Mouse (Mus musculus): ENCODE measurements around the gene Wdr19.
A peak's percentile ranks its signal among the peaks of the same experiment; 100 is the strongest.
"Not testable (repeated sequence)": the region's sequence is repeated elsewhere in the genome, so short reads cannot be mapped to it uniquely, and the experiment has no call there.

Wdr19 gene

DNA sequence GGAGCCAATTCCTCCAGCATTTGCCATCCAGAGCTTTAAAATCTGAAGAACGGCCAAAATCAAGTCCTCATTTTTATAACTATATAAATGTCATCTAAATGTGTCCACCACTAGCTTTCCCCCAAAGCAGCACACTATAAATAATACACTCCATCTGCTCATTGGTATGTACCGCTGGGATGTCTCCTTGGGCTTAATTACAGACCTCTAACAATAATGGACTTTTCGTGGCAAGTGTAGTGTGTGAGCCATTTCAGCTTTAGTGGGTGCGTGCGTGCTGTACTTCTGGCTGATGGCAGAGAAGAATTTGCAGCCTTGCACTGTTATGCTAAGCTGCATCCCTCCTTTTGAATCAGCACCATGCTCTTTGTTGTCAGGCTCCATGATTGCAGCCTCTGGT lies 7.9 kb upstream of the Wdr19 start:
- DNase-seq (ENCODE audit: low read depth, low spot score) = no peak

DNA sequence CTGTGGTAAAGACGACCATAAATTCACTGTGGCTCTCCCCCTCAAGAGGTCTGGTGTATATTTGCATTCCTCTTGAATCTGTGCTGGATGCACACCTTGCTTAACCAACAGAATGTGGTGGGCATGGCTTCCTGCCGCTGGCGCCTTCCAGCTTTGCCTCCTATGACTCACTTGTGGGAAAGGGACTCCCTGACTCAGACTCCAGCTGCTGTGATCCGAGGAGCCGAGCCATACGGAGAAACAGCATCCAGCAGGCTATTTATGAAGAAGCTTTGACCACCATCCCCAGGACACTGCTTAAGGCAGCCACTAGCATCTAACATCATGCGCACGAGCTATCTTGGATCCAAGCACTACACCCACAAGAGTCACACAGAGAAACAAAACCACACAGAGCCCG lies 5.1 kb upstream of the Wdr19 start:
- DNase-seq (ENCODE audit: low read depth, low spot score) = no peak

DNA sequence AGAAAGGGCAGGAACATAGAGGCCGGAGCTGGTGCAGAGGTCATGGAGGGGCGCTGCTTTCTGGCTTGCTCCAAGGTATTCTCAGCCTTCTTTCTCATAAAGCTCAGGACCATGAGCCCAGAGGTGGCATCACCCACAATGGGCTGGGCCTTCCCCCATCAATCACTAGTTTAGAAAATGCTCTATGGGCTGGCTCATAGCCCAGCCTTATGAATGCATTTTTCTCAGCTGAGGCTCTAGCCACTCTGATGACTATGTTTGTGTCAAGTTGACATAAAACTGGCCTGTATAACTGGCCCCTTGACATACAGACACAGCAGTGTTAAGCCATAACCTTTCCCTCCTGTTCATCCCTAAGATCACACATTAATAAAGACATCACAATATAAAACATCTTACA lies 5.2 kb downstream of the Wdr19 start:
- no peak for DNase-seq (ENCODE audit: low read depth, low spot score)

DNA sequence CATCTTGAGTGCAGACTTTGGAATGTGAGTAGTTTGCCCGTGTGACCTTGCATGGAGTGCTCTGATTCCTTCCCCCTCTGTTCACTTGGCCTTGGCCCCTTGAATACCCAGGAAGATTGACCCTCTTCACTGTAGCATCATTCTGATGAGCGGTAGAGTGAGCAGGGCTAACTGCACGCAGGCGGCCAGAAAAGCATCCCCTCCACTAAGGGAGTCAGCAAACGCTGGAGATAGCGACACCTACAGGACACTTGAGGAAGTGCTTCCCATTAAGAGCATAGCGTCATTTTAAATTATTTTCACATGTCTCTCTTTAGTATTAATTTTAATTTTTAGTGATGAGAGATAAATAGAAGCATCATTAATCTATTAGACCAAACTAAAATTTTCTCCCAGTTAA lies 13.8 kb downstream of the Wdr19 start:
- DNase-seq (ENCODE audit: low read depth, low spot score) = peak; percentile 45

DNA sequence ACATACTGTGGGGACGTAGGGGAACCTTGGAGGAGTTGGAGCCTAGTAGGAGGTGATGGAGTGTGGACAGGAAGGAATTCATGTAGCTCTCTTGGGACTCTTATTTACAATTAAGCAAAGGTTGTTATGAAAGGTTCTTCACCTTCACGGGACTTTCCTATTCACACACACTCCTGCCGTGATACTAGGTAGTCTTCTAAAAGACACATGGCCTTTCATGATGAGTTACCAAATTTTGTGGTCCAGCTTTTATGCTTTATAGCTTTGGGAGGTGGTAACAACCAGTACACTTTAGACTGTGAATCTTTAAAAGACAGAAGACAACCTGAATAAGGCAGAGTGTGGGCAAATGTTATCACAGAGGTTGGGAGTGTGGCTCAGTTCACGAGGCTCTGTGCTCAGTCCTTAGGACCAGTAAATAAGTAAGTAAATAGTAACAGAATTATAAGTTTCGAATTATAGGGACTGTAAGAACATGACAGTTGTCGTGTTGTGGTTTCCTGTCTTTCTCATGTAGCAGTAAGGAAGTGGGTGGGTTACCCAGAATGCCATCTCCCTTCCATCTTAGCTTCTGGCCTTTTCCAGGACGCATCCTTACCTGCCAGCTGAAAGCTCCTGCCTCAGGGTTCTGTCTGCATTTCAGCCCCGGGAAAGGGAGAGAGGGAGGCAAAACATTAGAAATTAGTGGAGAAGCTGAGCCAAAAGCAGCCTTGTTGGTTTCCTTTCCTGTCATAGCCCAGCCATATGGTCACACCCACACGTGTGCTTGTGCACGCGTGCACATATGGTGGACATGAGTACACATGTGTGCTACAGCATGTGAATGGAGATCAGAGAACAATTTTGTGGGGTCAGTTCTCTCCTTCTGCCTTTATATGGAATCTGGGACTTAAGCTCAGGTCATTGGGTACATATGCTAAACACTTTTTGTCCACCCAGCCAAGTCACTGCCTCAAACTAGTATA lies 18.1 kb downstream of the Wdr19 start:
- DNase-seq (ENCODE audit: low read depth, low spot score) = no peak

DNA sequence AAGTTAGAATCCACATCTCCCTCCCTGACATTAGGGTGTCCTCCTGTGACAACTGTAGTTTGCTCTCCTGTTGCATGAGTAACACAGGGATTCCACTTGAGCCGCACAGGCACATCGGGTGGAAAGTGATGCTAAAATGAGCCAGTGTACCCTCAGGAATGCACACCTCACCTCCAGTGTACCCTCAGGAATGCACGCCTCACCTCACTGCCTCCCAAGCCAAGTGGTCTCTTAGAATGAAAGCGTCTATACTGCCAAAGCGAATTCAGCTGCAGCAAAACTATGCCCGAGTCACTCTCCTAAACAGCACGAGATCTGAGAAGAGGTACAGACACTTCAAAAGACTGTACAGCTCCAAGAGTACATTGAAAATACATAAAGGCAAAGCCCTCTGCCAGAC lies 21.5 kb downstream of the Wdr19 start:
- DNase-seq (ENCODE audit: low read depth, low spot score) = no peak

DNA sequence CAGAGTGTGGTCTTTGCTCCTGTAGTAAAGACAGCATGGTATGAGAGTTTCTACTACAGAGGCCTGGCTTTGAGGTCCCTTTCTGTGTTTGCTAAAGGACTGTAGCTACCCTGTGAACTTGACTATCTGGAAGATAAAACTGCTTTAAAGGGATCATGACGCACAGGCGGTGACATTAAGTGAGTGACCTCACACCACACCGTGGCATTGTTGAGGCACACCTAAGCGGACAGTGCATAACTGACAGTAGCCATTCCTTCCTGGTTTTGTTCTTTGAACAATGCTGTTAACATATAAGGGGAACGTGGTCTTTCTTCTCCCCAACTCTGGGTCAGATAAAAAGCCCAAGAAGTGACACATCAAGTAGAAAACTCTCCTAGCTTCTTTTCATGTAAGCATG lies 24.6 kb downstream of the Wdr19 start:
- no peak for DNase-seq (ENCODE audit: low read depth, low spot score)

DNA sequence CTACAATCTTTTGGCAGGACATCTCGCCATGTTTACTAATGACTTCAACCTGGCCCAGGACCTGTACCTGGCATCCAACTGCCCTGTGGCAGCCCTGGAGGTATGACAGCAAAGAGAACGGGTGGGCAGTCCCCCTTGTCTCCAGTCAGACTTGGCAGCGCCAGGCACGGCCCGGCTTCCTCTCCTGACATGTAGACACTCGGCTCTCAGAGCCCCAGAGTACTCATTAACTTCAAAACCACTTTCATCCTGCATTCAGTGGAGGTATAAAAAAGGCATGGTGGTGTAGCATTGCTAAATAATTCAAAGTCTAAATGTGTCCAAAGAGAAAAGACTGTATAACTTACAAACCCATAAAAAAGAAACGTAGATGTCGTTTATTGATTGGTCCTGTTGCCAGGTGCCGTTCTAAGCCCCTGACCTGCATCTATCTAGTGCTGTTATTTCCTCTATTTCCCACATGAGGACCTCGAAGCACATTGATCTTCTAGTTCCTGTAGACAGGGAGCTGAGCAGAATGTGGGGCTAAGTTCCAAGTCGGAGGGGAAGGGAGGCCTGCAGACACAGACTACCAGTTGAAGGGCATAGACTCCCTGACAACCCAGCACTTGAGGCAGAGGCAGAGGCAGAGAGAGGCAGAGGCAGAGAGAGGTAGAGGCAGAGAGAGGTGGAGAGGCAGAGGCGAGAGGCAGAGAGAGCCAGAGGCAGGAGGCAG lies 31.9 kb downstream of the Wdr19 start:
- no peak for DNase-seq (ENCODE audit: low read depth, low spot score)

DNA sequence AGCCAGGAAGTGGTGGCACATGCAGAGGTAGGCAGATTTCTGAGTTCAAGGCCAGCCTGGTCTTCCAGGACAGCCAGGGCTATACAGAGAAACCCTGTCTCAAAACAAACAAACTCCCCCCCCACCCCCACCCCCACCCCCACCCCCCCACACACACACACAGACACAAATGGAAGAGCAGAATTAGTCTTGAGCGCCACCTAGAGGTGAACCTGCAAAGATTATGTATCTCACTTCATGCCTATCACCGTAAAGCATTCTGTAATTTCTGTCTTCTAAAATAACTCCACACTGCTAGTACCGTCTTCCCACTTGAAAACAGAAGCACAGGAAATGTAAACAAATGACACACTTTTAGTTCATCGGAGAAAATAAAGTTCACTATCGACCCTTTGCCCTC lies 43.2 kb downstream of the Wdr19 start:
- peak; percentile 63 for DNase-seq (ENCODE audit: low read depth, low spot score)

DNA sequence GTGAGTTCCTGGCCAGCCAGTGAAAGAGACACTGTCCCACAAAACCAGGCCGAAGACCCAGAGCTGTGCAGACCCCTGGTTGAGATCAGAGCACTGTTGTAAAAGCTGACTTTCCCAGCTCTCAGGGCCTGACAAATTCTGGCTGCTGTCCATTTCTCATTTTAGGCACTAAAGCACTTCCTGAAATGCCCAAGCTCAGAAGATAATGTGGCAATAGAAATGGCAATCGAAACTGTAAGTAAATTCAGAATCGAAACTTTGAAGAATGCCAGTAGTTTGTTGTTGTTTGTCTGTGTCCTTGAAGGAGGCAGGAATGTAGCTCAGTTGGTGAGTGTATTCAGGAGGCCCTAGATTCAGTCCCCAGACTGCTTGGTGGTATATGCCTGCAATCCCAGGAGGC lies 47.8 kb downstream of the Wdr19 start:
- no peak for DNase-seq (ENCODE audit: low read depth, low spot score)

DNA sequence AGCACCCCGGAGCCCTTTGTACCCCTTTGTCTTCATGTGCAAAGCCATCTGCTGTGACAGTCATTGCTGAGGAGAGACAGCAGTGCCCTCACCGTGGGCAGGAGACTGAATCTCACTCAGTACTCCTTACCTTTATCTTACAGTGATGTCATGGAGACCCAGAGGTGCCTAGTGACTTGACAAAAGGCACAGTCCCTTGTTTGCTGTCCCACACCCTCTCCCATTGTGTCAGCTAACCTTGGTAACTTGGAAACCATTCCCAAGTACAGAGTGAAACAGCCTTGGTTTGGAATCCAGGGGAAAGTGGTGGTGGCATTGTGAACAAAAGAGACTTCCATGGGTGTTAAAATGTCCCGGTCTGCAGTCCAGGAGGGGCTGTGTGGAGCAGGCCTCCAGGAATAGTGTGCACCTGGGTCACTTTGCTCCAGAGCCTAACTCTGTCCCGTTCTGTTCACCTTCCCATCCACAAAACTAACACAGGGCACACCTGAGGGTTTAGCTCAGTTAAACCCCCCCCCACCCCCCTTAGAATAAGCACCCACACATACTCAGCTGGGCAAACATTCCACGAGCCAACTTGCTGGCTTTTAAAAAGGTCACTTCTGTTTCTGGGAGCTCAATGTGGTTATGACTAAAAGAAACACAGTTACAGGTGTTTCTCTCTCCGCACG lies 50.8 kb downstream of the Wdr19 start:
- peak; percentile 33 for DNase-seq (ENCODE audit: low read depth, low spot score)

DNA sequence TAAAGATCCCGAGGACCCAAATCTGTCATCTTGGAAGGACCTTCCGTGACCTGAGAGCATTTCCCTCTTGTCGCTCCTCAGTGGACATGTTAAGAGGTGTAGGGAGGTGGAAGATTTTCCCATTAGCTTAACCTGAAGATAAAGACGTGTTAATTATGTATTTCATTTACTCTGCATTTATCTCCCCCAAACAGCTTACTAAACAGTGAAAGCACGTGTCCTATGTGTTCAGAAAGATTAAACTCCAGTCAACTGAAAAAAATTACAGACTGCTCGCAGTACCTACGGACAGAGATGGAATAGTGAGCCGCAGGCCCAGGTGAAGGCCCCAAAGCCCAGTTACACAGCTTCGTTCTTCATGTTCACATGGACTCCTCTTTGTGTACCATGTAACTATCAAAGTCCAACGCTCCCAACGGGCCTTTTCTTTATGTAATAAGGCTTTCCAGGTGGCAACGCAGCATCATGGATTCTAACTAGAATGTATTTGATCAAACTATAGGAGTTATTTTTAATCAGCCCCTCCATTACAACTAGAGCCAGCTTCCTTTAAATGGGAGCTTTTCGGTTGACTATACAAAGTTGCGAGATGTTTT lies 58.5 kb downstream of the Wdr19 start:
- DNase-seq (ENCODE audit: low read depth, low spot score) = no peak

DNA sequence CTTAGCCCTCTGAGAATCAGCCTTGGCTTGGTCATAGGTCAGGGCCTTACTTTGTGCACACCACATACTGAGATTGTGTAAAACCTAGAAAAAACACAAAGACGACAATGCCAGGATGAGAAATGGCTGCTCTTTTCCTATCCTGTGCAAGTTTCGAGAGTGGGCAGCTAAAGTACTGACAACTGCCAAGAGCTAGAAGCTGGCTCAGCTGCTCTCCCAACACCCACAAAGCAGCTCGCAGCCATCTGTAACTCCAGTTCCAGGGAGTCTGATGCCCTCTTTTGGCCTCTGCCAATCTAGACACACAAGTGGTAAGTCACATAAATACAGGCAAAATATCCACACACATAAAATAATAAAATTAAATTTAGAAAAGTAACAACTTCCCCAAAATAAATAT lies 74.5 kb downstream of the Wdr19 start:
- no peak for DNase-seq (ENCODE audit: low read depth, low spot score)

DNA sequence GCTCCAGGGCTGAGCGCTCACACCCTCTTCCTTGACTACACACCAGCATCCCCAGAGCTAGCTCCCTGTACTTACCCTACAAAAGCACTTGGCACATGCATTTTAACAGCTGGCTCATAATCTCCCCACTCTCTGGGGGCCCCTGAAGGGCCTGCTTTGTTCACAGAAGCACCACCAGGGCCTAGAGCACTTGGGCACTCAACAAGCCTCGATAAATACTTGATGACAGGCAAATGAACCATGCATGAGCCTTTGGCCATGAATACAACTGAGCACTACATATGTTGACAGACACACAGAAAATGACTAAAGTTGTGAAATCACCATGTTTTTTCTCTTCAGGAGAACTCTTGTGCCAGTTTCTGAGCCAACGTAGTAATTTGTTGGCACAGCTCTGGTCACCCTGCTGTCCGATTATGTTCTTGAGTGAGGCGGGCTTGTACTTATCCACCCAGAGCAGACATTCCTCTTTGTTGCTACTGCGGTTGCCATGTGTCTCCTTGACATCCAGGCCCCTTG lies 79.7 kb downstream of the Wdr19 start:
- no peak for DNase-seq (ENCODE audit: low read depth, low spot score)

DNA sequence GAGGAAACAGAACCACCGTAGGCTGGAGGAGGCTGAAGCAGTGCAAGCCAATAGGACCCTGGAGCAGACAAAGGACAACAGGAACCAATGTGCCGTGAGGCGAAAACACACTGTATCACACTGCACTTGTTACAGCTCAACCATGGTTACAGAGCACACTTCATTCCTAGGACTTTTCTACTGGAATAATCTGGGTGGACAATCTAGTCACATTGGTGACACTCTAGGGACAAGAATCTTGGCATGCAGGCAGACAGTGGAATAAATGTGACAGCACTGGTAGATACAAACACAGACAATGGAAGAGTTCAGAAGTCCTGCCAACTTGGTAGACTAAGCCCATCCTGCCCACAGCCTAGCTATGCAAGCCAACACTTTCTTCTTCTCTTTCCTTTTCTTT lies 81.7 kb downstream of the Wdr19 start:
- DNase-seq (ENCODE audit: low read depth, low spot score) = no peak

DNA sequence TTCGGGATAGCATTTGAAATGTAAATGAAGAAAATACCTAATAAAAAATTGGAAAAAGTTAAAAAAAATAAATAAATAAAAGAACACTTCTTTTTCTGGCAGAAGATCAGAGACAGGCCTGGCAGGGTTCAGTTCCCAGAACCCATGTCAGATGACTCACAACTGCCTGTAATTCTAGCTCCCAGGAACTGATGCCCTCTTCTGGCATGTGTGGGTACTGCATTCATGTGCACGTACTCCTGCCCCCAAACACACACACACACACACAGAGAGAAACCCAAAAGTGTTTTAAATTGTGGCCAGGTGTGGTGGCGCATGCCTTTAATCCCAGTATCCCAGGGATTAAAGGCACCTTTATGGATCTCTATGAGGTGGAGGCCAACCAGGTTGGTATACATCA lies 84.7 kb downstream of the Wdr19 start:
- peak; percentile 82 for DNase-seq (ENCODE audit: low read depth, low spot score)

DNA sequence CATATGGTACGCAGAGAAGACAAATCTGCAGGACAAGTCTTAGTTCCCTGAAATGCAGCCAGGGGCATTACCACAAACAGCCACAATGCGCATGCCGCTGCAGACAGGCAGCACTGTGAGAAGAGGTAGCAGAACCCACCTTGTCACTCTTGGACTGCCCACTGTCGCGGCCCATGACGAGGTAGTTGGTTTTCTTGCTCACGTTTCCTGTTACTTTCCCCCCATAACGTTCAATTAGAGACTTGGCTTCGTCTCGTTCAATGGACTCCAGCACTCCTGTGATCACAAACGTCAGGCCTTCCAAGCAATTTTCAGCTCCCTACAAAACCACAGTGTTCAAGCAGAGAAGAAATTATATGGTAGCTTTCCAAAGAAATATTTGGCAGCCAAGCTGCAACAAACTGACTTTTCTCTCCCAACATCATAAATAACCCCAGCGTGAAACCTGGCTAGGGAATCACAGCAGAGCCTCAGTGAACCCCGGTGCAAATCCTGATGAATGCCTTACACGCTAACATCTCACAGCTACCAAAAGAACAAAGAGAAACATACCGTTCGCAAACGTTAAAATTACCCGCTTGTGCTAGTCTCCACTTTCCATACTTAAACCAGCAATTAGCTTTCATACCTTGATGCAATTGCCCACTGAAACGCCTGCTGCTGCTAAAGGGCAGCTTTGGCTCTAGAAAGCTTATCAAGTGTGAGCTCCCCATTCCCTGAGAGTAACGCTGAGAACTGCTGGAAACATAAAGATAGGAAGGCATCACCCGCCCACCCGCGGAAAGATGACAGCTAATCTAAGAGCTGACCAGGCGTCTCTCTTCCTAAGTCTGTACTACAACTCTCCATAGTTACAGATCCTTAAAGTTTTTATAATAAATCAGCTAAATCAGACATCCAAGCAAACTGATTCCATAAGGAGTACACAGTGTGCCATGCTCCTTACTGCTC lies 88.5 kb downstream of the Wdr19 start:
- no peak for DNase-seq (ENCODE audit: low read depth, low spot score)

DNA sequence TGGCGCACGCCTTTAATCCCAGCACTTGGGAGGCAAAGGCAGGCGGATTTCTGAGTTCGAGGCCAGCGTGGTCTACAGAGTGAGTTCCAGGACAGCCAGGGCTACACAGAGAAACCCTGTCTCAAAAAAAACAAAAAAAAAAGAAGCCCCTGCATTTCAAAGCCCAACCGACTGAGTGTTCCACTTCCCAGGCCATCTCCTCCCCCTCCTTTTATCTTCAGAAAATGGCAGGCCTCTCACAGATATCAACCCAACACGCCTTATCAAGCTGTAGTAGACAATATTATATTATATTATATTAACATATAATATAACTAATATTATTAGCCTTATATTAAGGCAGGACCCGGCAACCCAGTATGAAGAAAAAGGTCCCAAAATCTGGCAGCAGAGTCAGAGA lies 89.5 kb downstream of the Wdr19 start:
- not testable (repeated sequence) for DNase-seq (ENCODE audit: low read depth, low spot score)

DNA sequence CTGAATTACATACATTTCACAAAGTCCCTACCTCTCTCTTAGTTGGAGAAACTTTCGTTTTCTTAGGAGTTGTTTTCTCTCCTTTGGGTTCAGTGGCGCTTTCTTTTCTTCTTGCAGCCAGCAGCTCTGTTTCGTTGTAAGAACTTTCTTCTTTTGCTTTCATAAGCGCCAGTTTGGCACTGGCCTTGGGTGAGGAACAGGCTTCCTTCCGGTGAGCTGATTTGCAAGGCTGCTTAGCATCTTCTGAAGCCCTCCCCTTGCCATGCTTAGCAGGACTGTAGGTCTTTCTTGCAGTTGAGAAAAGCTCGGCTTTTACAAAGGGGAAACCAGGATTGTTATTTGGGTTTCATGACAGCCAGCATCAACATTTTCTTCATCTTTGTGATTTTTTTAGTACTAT lies 94.1 kb downstream of the Wdr19 start:
- no peak for DNase-seq (ENCODE audit: low read depth, low spot score)

DNA sequence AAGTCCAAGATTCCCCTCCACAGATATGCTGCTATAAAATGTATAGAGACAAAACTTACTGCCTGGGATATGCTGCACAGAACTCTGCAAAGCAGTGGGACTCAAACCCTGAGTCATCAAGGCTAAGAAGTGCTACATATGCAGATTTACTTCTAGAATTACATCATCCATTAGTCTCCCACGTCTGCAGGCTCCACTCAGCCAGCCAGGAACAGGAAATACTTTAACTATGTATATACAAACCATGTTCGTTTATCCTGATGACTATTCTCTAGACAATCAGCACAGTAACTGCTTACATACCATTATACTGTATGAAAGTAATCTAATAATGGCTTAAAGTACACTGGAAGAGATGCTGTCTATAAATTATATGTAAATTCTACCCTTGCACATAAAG lies 94.8 kb downstream of the Wdr19 start:
- no peak for DNase-seq (ENCODE audit: low read depth, low spot score)
